Mouse (Mus musculus) lung, adult 2 months (tissue): Measurements from ENCODE around the gene Ccdc38.

ENCODE experiments used
- CTCF ChIP-seq: fragments of 200-500 bp; IDR thresholded peaks from 2 replicates; pipeline ENCODE4 v1.5.1; 2011; ENCODE audit warnings: mild to moderate bottlenecking, low read length, control low read depth; ENCODE audit not compliant: insufficient read depth
- POLR2A ChIP-seq: fragments of 200-500 bp; IDR thresholded peaks from 2 replicates; pipeline ENCODE4 v1.6.1; 2011; ENCODE audit warnings: low read depth, mild to moderate bottlenecking, control low read depth, low read length, borderline replicate concordance; ENCODE audit errors: extremely low read depth

- TF ChIP-seq CTCF, result no peak
- TF ChIP-seq POLR2A, result no peak
These were observed 91.7 kb downstream of the Ccdc38 start for GRCm38 (mm10) chr10:93632086-93632485.
